Mouse (Mus musculus): ENCODE measurements around the gene Cyp2c66. TPM values are rescaled to one million over a fixed set of nuclear protein-coding genes. Genes with fewer than 3 reads are reported as not detected.
"Not testable (repeated sequence)": the region's sequence is repeated elsewhere in the genome, so short reads cannot be mapped to it uniquely, and the experiment has no call there.

Gene Cyp2c66
- not detected in 2 replicates for polyA plus RNA-seq (2015; fragmentation: Nextera tagmentation; extraction: Ambion mirVana)

DNA sequence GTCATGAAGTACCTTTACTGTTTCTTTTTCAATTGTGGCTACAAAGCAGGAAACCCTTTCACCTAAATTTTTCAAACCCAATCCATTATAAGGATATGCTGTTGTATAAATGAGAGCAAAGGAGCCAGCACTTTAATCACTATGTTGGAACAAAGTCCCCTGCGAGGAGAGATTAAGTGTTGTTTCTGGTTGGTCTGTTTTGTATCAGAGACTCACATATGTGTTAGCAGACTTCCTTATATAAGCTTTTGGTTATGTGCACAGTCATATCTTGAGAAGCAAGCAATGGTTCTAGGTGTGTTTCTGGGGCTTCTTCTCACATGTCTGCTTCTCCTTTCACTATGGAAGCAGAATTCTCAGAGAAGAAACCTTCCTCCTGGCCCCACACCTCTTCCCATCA is at the start of gene Cyp2c66:
TSS of gene Cyp2c66 (plus strand) at position 255 of the 400 bp plus-strand sequence.
- Histone ChIP-seq H3K27ac (no peak within 1 kb of the TSS), H3K4me2 (replicated peaks) (no peak within 1 kb of the TSS), H3K9ac (no peak within 1 kb of the TSS), H3K36me3 (no peaks in the 10 kb centered on the region), H3K27me3 (no peaks in the 10 kb centered on the region), H3K9me3 (peaks cover 7% of the 10 kb centered on the region; the same call in 1 of the 2 replicates), H3K4me1 (no peaks in the 10 kb centered on the region), H3K4me3 (no peak within 1 kb of the TSS)
- ATAC-seq (ENCODE audit: low FRiP score, low read depth), result no peak
- 77% methylated on average over 1 of the region's 1 CpGs for WGBS

DNA sequence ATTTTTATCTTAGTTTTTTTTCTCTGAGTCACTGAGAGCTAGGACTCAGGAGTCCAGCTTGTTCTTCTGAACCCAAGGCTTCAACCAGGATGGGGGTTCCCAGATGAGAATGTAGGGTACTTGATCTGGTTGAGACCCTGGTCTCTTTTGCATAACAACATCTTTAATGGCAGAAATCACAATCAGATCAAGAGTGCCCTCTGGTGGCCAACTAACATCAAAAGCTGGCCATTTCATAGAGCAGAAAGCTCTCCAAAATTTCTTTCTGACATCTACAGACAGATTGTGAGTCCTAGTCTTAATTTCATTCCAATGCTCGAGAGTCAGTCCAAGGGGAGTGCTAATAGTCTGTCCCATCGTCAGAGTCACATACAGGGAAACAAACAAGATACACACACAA is 14.9 kb upstream of the Cyp2c66 start:
- not testable (repeated sequence) for H3K4me1 ChIP-seq; H3K4me3 ChIP-seq; ATAC-seq (ENCODE audit: low FRiP score, low read depth); H3K4me2 ChIP-seq (replicated peaks); H3K27ac ChIP-seq; H3K9ac ChIP-seq; H3K27me3 ChIP-seq; H3K36me3 ChIP-seq
- WGBS, result 68% methylated on average over 2 of the region's 2 CpGs
- peaks cover 18% of the 10 kb centered on the region for H3K9me3 ChIP-seq

DNA sequence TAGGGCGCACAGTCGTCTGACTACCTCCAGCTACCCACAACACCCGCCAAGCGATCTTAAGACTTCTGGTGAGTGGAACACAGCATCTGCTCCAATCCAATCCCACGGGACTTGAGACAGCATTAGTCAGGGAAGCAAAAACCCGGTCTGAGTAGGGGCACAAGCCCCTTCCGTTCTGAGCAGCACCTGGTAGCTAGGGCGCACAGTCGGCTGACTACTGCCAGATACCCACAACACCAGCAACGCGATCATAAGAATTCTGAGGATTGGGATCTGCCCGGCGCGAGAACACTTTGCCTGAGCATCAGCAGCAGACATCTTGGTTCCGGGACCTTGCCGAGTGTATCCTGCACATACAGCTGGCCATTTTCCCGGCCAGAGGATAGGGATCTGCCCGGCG is 43.1 kb downstream of the Cyp2c66 start:
- not testable (repeated sequence) for H3K4me2 ChIP-seq (replicated peaks); H3K9ac ChIP-seq; H3K36me3 ChIP-seq; ATAC-seq (ENCODE audit: low FRiP score, low read depth); H3K27ac ChIP-seq; H3K4me1 ChIP-seq; H3K27me3 ChIP-seq; H3K4me3 ChIP-seq; H3K9me3 ChIP-seq
- WGBS, result 81% methylated on average over 19 of the region's 19 CpGs

Other genes starting within 250 kb of the Cyp2c66 start
- gene Hells, start 183.0 kb upstream of the Cyp2c66 start, polyA plus RNA-seq (2015; fragmentation: Nextera tagmentation; extraction: Ambion mirVana), result 46.5 and 47.4 TPM in 2 replicates
- not detected in 2 replicates for gene Cyp2c55, start 106.9 kb upstream of the Cyp2c66 start, polyA plus RNA-seq (2015; fragmentation: Nextera tagmentation; extraction: Ambion mirVana)
- not detected in 2 replicates for gene Cyp2c65, start 52.9 kb upstream of the Cyp2c66 start, polyA plus RNA-seq (2015; fragmentation: Nextera tagmentation; extraction: Ambion mirVana)
- not detected in 2 replicates for gene Cyp2c29, start 155.5 kb downstream of the Cyp2c66 start, polyA plus RNA-seq (2015; fragmentation: Nextera tagmentation; extraction: Ambion mirVana)